Mouse (Mus musculus) urinary bladder, adult 18-20 months (tissue): Measurements from ENCODE around the gene Prkab1.
A peak's percentile ranks its signal among the peaks of the same experiment; 100 is the strongest.

Experiments
- DNase-seq, 2 experiments: peaks; one replicate each; pipeline ENCODE4 v3.0.0; 2022; ENCODE audit warnings: low spot score in 2 of 2, mixed read lengths in 2 of 2

Prkab1 gene

GRCm38 (mm10) chr5:115979134-115979696 is 45.1 kb downstream of the Prkab1 start:
- DNase-seq = no peak

- no peak for DNase-seq
Measured at GRCm38 (mm10) chr5:115978255-115978654, 46.1 kb downstream of the Prkab1 start.

- DNase-seq = no peak
Measured at GRCm38 (mm10) chr5:115977757-115978156, 46.6 kb downstream of the Prkab1 start.

GRCm38 (mm10) chr5:115977266-115977665 is 47.0 kb downstream of the Prkab1 start:
- no peak for DNase-seq

GRCm38 (mm10) chr5:115976446-115976845 is 47.9 kb downstream of the Prkab1 start:
- no peak for DNase-seq

- no peak for DNase-seq
Measured at GRCm38 (mm10) chr5:115975672-115976071, 48.6 kb downstream of the Prkab1 start.

GRCm38 (mm10) chr5:115971236-115971635 is 53.1 kb downstream of the Prkab1 start:
- peak; percentile 45 to 56 for DNase-seq
